16 mouse cellular contexts compared by ENCODE assay signal in the genomic region with DNA sequence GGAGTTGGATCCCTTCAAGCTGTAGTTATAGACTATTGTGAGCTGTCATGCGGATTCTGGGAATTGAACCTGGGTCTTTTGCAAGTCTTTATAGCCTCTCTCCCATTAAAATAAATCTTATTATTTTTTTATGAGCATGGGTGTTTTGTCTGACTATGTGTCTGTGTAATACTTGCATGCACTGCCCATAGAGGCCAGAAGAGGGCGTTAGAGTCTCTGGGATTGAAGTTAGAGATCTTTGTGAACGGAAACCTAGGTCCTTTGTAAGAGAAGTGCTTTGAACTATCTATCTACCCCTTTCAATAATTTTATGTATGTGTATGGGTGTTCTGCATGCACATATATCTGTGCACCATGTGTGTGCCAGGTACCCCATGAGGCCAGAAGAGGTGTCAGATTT. TPM values are rescaled to one million over a fixed set of nuclear protein-coding genes. Genes with fewer than 3 reads are reported as not detected.
A peak's percentile ranks its signal among the peaks of the same experiment; 100 is the strongest.
DNase-seq lines count a peak whose midpoint lies in the region; ATAC-seq and TF ChIP-seq lines count a peak whose summit lies in the region.
"Had no signal": no experiment of that assay in that cellular context is flagged by ENCODE, and none has a peak within 500 bp of the region (broad histone marks: within the 10 kb centered on the region; RNA-seq: fewer than 3 reads in every experiment).

No protein-coding gene starts in this region.

- no peak overlapping the region for H3K4me2 ChIP-seq in kidney, postnatal 0 days (ENCODE audit: low read length)
- H3K4me2 ChIP-seq in stomach, postnatal 0 days (replicated peaks; ENCODE audit: low read depth) = no peak overlapping the region
- H3K4me2 ChIP-seq: midbrain, embryonic 12.5 days had no signal

- TF ChIP-seq CTCF in kidney, postnatal 0 days (IDR thresholded peaks at IDR 0.05; ENCODE audit: low read depth) = peak; percentile 18; the same call in 1 of the 2 replicates
- peak; percentile 37 for TF ChIP-seq CTCF in stomach, postnatal 0 days (IDR thresholded peaks at IDR 0.05; ENCODE audit: low read depth)

- no peak for TF ChIP-seq EP300 in stomach, postnatal 0 days (optimal IDR thresholded peaks at IDR 0.05)

- H3K36me3 ChIP-seq in kidney, postnatal 0 days (ENCODE audit: insufficient read depth, low read length) = no peaks in the 10 kb centered on the region
- no peaks in the 10 kb centered on the region for H3K36me3 ChIP-seq in ES-E14 (ENCODE audit: control insufficient read depth, insufficient read depth, low read length, poor library complexity, severe bottlenecking)
- no peaks in the 10 kb centered on the region for H3K36me3 ChIP-seq in stomach, postnatal 0 days (ENCODE audit: control insufficient read depth, insufficient read depth, low read length)
- H3K36me3 ChIP-seq: heart, embryonic 10.5 days; limb, embryonic 10.5 days; midbrain, embryonic 12.5 days had no signal

- no peaks in the 10 kb centered on the region for H3K27me3 ChIP-seq in kidney, postnatal 0 days (ENCODE audit: insufficient read depth, low read length)
- no peaks in the 10 kb centered on the region for H3K27me3 ChIP-seq in stomach, postnatal 0 days (ENCODE audit: control insufficient read depth, insufficient read depth, low read length)
- H3K27me3 ChIP-seq: midbrain, embryonic 12.5 days had no signal

- ATAC-seq in kidney, postnatal 0 days (replicated peaks; ENCODE audit: low FRiP score, low read depth) = no peak
- ATAC-seq in stomach, postnatal 0 days (ENCODE audit: low FRiP score, low TSS enrichment) = no peak

- H3K9ac ChIP-seq in kidney, postnatal 0 days (ENCODE audit: low read depth, low read length) = no peak overlapping the region
- no peak overlapping the region for H3K9ac ChIP-seq in ES-E14 (ENCODE audit: insufficient read depth, low read depth, low read length, poor library complexity, severe bottlenecking)
- no peak overlapping the region for H3K9ac ChIP-seq in stomach, postnatal 0 days (ENCODE audit: low read length)
- H3K9ac ChIP-seq: midbrain, embryonic 12.5 days had no signal

- no peaks in the 10 kb centered on the region for H3K9me3 ChIP-seq in kidney, postnatal 0 days (replicated peaks; ENCODE audit: low read length)
- H3K9me3 ChIP-seq in ES-E14 (ENCODE audit: control insufficient read depth, insufficient read depth, low read depth, low read length) = no peaks in the 10 kb centered on the region
- H3K9me3 ChIP-seq in stomach, postnatal 0 days (ENCODE audit: control insufficient read depth, low read length) = no peaks in the 10 kb centered on the region
- H3K9me3 ChIP-seq: G1E; heart, embryonic 10.5 days; limb, embryonic 10.5 days; midbrain, embryonic 12.5 days had no signal

- 74% methylated on average over 3 of the region's 3 CpGs for WGBS in kidney, postnatal 0 days
- 73% methylated on average over 3 of the region's 3 CpGs for WGBS in stomach, postnatal 0 days

- in situ Hi-C loops in ES-E14 (cut with MboI; ENCODE audit: low sequenced_read_pairs in 2 of 2, unreplicated experiment in 2 of 2) = no loop called here

- intact Hi-C loops in left cerebral cortex, postnatal 4 days (cut with DNase I) = no loop called here

- no peak overlapping the region for H3K4me3 ChIP-seq in kidney, postnatal 0 days (replicated peaks; ENCODE audit: low read depth, low read length)
- no peak overlapping the region for H3K4me3 ChIP-seq in ES-E14 (ENCODE audit: insufficient read depth in 1 of 2, low read depth in 1 of 2, low read length in 2 of 2, poor library complexity in 1 of 2, severe bottlenecking in 1 of 2)
- no peak overlapping the region for H3K4me3 ChIP-seq in stomach, postnatal 0 days (ENCODE audit: low read depth, low read length)
- H3K4me3 ChIP-seq: heart, embryonic 10.5 days; limb, embryonic 10.5 days; midbrain, embryonic 12.5 days had no signal

- peaks cover 15% of the 10 kb centered on the region; the same call in 1 of the 2 replicates for H3K4me1 ChIP-seq in kidney, postnatal 0 days (replicated peaks; ENCODE audit: insufficient read depth, low read length)
- H3K4me1 ChIP-seq in ES-E14 (ENCODE audit: control insufficient read depth in 2 of 2, insufficient read depth in 2 of 2, low read length in 2 of 2, poor library complexity in 1 of 2) = peaks cover 0 to 2% of the 10 kb centered on the region in 2 experiments; a peak in 1 of 4 replicates
- H3K4me1 ChIP-seq in stomach, postnatal 0 days (replicated peaks; ENCODE audit: control insufficient read depth, insufficient read depth) = no peaks in the 10 kb centered on the region
- H3K4me1 ChIP-seq: heart, embryonic 10.5 days; limb, embryonic 10.5 days; midbrain, embryonic 12.5 days had no signal

- no peak for DNase-seq in kidney, postnatal 0 days (ENCODE audit: low spot score)
- no peak for DNase-seq in kidney, adult 8-10 months
- peak; percentile 63 to 67 for DNase-seq in B cell, adult 2 months
- peak; percentile 29 for DNase-seq in ES-E14 (ENCODE audit: low read depth, low spot score)
- no peak for DNase-seq in stomach, postnatal 0 days (ENCODE audit: low spot score)
- no peak for DNase-seq in urinary bladder, adult 18-20 months (ENCODE audit: low spot score in 2 of 2)
- no peak for DNase-seq in left cerebral cortex, postnatal 4 days
- no peak for DNase-seq in embryo, embryonic 10 days (ENCODE audit: low spot score)
- DNase-seq: cerebellum, adult 2 months; kidney, adult 2 months; lung, adult 18-20 months; spleen, adult 18-20 months had no signal

- H3K27ac ChIP-seq in kidney, postnatal 0 days = no peak overlapping the region
- H3K27ac ChIP-seq in ES-E14 (ENCODE audit: insufficient read depth, low read depth, low read length, poor library complexity, severe bottlenecking) = no peak overlapping the region
- H3K27ac ChIP-seq in stomach, postnatal 0 days (replicated peaks) = no peak overlapping the region
- H3K27ac ChIP-seq: heart, embryonic 10.5 days; limb, embryonic 10.5 days; midbrain, embryonic 12.5 days had no signal

TF ChIP-seq in ES-E14, 5 proteins besides CTCF, POLR2A, EP300 and RAD21:
- TF ChIP-seq ZC3H11A (IDR thresholded peaks at IDR 0.05; ENCODE audit: borderline replicate concordance, low read depth, low read length) (no peak; the same call in 1 of the 2 replicates), CHD2 (IDR thresholded peaks at IDR 0.05; ENCODE audit: low read depth, low read length) (no peak), ZNF384 (IDR thresholded peaks at IDR 0.05; ENCODE audit: low read depth, low read length) (no peak), HCFC1 (IDR thresholded peaks at IDR 0.05; ENCODE audit: borderline replicate concordance, insufficient read depth, low read length) (no peak), MAFK (IDR thresholded peaks at IDR 0.05; ENCODE audit: insufficient read depth, low read depth, low read length) (no peak)

RNA-seq across cellular contexts. Expression of a gene that starts 21.0 kb away (rescaled TPM):
- 18.5 and 23.9 TPM in 2 replicates for polyA plus RNA-seq in kidney, postnatal 0 days (2015; fragmentation: Nextera tagmentation; extraction: Ambion mirVana)
- 27.6 and 29.4 TPM in 2 replicates for total RNA-seq in ES-E14 (2012; rRNA removed)
- polyA plus RNA-seq in stomach, postnatal 0 days (2015; fragmentation: Nextera tagmentation; extraction: Ambion mirVana) = 34.8 and 35.8 TPM in 2 replicates
- total RNA-seq in left cerebral cortex, postnatal 4 days (2021) = 10 to 100 TPM; 40.0 to 48.9 TPM

RNA-seq across cellular contexts. Expression of a gene that starts 24.5 kb away (rescaled TPM):
- 64.5 and 64.7 TPM in 2 replicates for polyA plus RNA-seq in kidney, postnatal 0 days (2015; fragmentation: Nextera tagmentation; extraction: Ambion mirVana)
- 45.1 and 45.8 TPM in 2 replicates for total RNA-seq in ES-E14 (2012; rRNA removed)
- polyA plus RNA-seq in stomach, postnatal 0 days (2015; fragmentation: Nextera tagmentation; extraction: Ambion mirVana) = 57.5 and 60.5 TPM in 2 replicates
- total RNA-seq in left cerebral cortex, postnatal 4 days (2021) = 100 to 1,000 TPM; 112 to 122 TPM

Comparison
In these comparisons a context has a peak if more than half of its experiments do, and no peak if none do; other contexts are left out.
1. DNase-seq: peak in B cell, adult 2 months (2 of 2) and ES-E14 (single experiment); none in kidney, postnatal 0 days (single experiment), kidney, adult 8-10 months (0 of 2), stomach, postnatal 0 days (single experiment), urinary bladder, adult 18-20 months (0 of 2), left cerebral cortex, postnatal 4 days (single experiment) and embryo, embryonic 10 days (single experiment).